Mouse (Mus musculus) E14TG2a.4 (cell line): Measurements from ENCODE around the gene Abi3bp.

Experiments used
- CTCF ChIP-seq: conservative IDR thresholded peaks from 2 replicates; pipeline ENCODE4 v1.5.1; 2014; ENCODE audit warnings: low read length
- POU5F1 ChIP-seq: IDR thresholded peaks from 2 replicates; pipeline ENCODE4 v1.6.1; 2014; ENCODE audit warnings: low read length, borderline replicate concordance

DNA sequence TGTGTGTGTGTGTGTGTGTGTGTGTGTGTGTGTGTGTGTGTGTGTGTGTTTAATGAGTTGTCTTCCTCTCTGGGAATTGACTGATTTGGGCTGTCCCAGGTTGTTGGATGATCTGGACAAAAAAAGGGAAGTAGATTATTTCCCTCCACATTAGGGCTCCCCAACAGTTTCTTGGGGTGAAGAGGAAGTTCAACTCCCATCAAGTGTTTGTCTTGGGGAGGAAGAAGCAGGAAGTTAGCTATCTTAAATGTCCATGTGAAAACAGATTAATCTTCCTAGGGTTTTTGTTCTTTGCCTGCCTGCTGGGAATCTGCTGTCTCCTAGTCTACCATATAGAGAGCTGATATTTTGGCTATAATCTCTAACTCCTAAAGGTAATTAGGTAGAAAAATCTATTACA, 181.2 kb downstream of the Abi3bp start:
- no peak for TF ChIP-seq CTCF
- no peak for TF ChIP-seq POU5F1
